Mouse (Mus musculus) myocyte (in vitro differentiated cells): Measurements from ENCODE around the gene Auh.

Experiments
- CEBPB ChIP-seq: IDR thresholded peaks from 2 replicates; pipeline ENCODE4 v1.6.1; 2011; ENCODE audit warnings: mild to moderate bottlenecking, moderate library complexity; ENCODE audit not compliant: poor library complexity, insufficient read depth, severe bottlenecking
- E2F4 ChIP-seq: IDR thresholded peaks from one replicate; pipeline ENCODE4 v1.6.1; 2011; ENCODE audit warnings: mild to moderate bottlenecking, control low read depth, moderate library complexity; ENCODE audit not compliant: insufficient read depth
- MAX ChIP-seq: IDR thresholded peaks from one replicate; pipeline ENCODE4 v1.6.1; 2011; ENCODE audit warnings: low read depth, mild to moderate bottlenecking, control low read depth
- MYOD1 ChIP-seq, 3 experiments: IDR thresholded peaks; one replicate each; pipeline ENCODE4 v1.6.1; 2011; ENCODE audit warnings: control low read depth in 2 of 3, low read depth in 2 of 3, mild to moderate bottlenecking in 2 of 3, moderate library complexity in 1 of 3; ENCODE audit not compliant: insufficient read length in 2 of 3, control insufficient read depth in 1 of 3
- MYOG ChIP-seq, 3 experiments: IDR thresholded peaks; one replicate each; pipeline ENCODE4 v1.6.1; 2011; ENCODE audit warnings: control low read depth in 2 of 3, low read depth in 2 of 3, mild to moderate bottlenecking in 2 of 3; ENCODE audit not compliant: insufficient read length in 2 of 3, control insufficient read depth in 1 of 3, insufficient read depth in 1 of 3
- POLR2A ChIP-seq: IDR thresholded peaks from one replicate; pipeline ENCODE4 v1.6.1; 2011; ENCODE audit warnings: low read depth, mild to moderate bottlenecking, control low read depth, moderate library complexity; ENCODE audit not compliant: insufficient read length
- POLR2AphosphoS2 ChIP-seq: IDR thresholded peaks from one replicate; pipeline ENCODE4 v1.6.1; 2011; ENCODE audit warnings: low read depth, control low read depth; ENCODE audit not compliant: insufficient read length
- REST ChIP-seq: IDR thresholded peaks from one replicate; pipeline ENCODE4 v1.6.1; 2011; ENCODE audit warnings: mild to moderate bottlenecking, control low read depth, moderate library complexity; ENCODE audit not compliant: insufficient read depth, insufficient read length
- SRF ChIP-seq: IDR thresholded peaks from one replicate; pipeline ENCODE4 v1.6.1; 2011; ENCODE audit warnings: low read depth; ENCODE audit not compliant: control insufficient read depth, insufficient read length
- TCF12 ChIP-seq: IDR thresholded peaks from one replicate; pipeline ENCODE4 v1.6.1; 2011; ENCODE audit warnings: mild to moderate bottlenecking, control low read depth; ENCODE audit not compliant: poor library complexity, insufficient read depth, severe bottlenecking
- TCF3 ChIP-seq: IDR thresholded peaks from one replicate; pipeline ENCODE4 v1.6.1; 2011; ENCODE audit warnings: low read depth, control low read depth; ENCODE audit not compliant: insufficient read length
- USF1 ChIP-seq: IDR thresholded peaks from one replicate; pipeline ENCODE4 v1.6.1; 2011; ENCODE audit warnings: low read depth, mild to moderate bottlenecking, control low read depth, moderate library complexity

DNA sequence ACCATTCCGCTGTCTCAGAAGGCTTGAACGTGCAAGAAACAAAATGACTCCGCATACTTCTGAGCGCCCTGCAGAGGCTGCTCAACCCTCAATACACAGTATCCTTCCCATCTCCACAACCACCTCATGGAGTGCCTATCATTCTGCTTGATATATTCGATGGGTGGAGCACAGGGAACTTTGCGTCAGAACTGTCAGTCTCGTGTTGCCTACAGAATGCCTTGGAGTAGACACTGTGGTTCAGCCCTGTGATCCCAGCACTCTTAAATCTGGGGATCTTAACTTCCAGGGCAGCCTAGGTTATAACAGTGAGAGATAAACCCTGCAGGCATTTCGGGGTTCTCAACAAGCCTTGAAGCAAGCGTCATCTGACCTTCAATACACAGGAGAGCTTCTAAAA is 1.1 kb downstream of the Auh start:
- TF ChIP-seq TCF3 (no peak), POLR2A (no peak), POLR2AphosphoS2 (no peak), MAX (no peak), TCF12 (no peak), MYOG (IDR thresholded peaks at IDR 0.05; ENCODE audit: control insufficient read depth in 1 of 3, insufficient read depth in 1 of 3, insufficient read length in 2 of 3, low read depth in 2 of 3) (no peak), USF1 (no peak), CEBPB (no peak), E2F4 (no peak), MYOD1 (IDR thresholded peaks at IDR 0.05; ENCODE audit: control insufficient read depth in 1 of 3, insufficient read length in 2 of 3, low read depth in 2 of 3) (no peak), SRF (no peak), REST (no peak)
